Comparison of ENCODE assay signal across 28 mouse cellular contexts in genomic region chr13:25609641-25610040, GRCm38 (mm10).
DNase-seq lines count a peak whose midpoint lies in the region; ATAC-seq lines count a peak whose summit lies in the region.
"Had no signal": no experiment of that assay in that cellular context is flagged by ENCODE, and none has a peak within 500 bp of the region (broad histone marks: within the 10 kb centered on the region; RNA-seq: fewer than 3 reads in every experiment).

No protein-coding gene starts in this region.

- H3K27me3 ChIP-seq in kidney, embryonic 15.5 days: no peaks in the 10 kb centered on the region
- no peaks in the 10 kb centered on the region for H3K27me3 ChIP-seq in embryonic facial prominence, embryonic 15.5 days
- no peaks in the 10 kb centered on the region for H3K27me3 ChIP-seq in limb, embryonic 15.5 days
- H3K27me3 ChIP-seq: forebrain, embryonic 15.5 days; heart, embryonic 12.5 days; limb, embryonic 13.5 days; liver, embryonic 13.5 days; midbrain, embryonic 15.5 days had no signal

- no peak overlapping the region for H3K4me2 ChIP-seq in kidney, embryonic 15.5 days
- H3K4me2 ChIP-seq in embryonic facial prominence, embryonic 15.5 days (replicated peaks): no peak overlapping the region
- H3K4me2 ChIP-seq in limb, embryonic 15.5 days: no peak overlapping the region
- H3K4me2 ChIP-seq: forebrain, embryonic 15.5 days; heart, embryonic 12.5 days; hindbrain, embryonic 14.5 days; limb, embryonic 13.5 days; liver, embryonic 13.5 days; midbrain, embryonic 15.5 days had no signal

- H3K36me3 ChIP-seq in kidney, embryonic 15.5 days: no peaks in the 10 kb centered on the region
- no peaks in the 10 kb centered on the region for H3K36me3 ChIP-seq in embryonic facial prominence, embryonic 15.5 days
- H3K36me3 ChIP-seq in limb, embryonic 15.5 days: no peaks in the 10 kb centered on the region
- H3K36me3 ChIP-seq: forebrain, embryonic 10.5 days; forebrain, embryonic 15.5 days; heart, embryonic 12.5 days; limb, embryonic 13.5 days; liver, embryonic 13.5 days; midbrain, embryonic 15.5 days had no signal

- no peak overlapping the region for H3K4me3 ChIP-seq in kidney, embryonic 15.5 days (replicated peaks)
- H3K4me3 ChIP-seq in embryonic facial prominence, embryonic 15.5 days (replicated peaks): no peak overlapping the region
- no peak overlapping the region for H3K4me3 ChIP-seq in limb, embryonic 15.5 days
- H3K4me3 ChIP-seq: forebrain, embryonic 10.5 days; forebrain, embryonic 15.5 days; gastrocnemius, adult 2 months; heart, embryonic 12.5 days; limb, embryonic 13.5 days; liver, embryonic 13.5 days; midbrain, embryonic 15.5 days had no signal

- ATAC-seq in kidney, embryonic 15.5 days (replicated peaks; ENCODE audit: low FRiP score): no peak
- 0 out of 2 replicates have a peak, but pooled peaks have one; percentile 39 for ATAC-seq in embryonic facial prominence, embryonic 15.5 days (ENCODE audit: insufficient number of reproducible peaks, low FRiP score, low TSS enrichment, low read depth)
- no peak for ATAC-seq in limb, embryonic 15.5 days (ENCODE audit: insufficient number of reproducible peaks, low FRiP score, low TSS enrichment, low read depth)
- ATAC-seq: CD4-positive, CD25-positive, alpha-beta regulatory T cell, adult 4 months; forebrain, embryonic 15.5 days; intestine, postnatal 0 days; lung, postnatal 0 days; midbrain, embryonic 15.5 days had no signal

- 38% methylated on average over 4 of the region's 4 CpGs for WGBS in kidney, embryonic 15.5 days
- 43% methylated on average over 4 of the region's 4 CpGs for WGBS in embryonic facial prominence, embryonic 15.5 days
- 45% methylated on average over 4 of the region's 4 CpGs for WGBS in limb, embryonic 15.5 days

- DNase-seq in kidney, postnatal 10 days: no peak
- peak; percentile 62 for DNase-seq in NIH3T3 (ENCODE audit: low read depth)
- no peak for DNase-seq in cerebellum, adult 9-11 months
- no peak for DNase-seq in ovary, postnatal 14 days (ENCODE audit: low spot score)
- DNase-seq: adrenal gland, postnatal 10 days; cerebellum, adult 8-10 months; cerebellum, postnatal 36 days; gastrocnemius, adult 2 months; gastrocnemius, postnatal 36 days; heart, adult 18-20 months; kidney, postnatal 14 days; layer of hippocampus, adult 9-11 months; liver, embryonic 13.5 days; lung, adult 18-20 months; right cerebral cortex, postnatal 4 days; thymus, postnatal 4 days had no signal

- no peak overlapping the region for H3K9ac ChIP-seq in kidney, embryonic 15.5 days
- H3K9ac ChIP-seq in embryonic facial prominence, embryonic 15.5 days: no peak overlapping the region
- H3K9ac ChIP-seq in limb, embryonic 15.5 days: no peak overlapping the region
- H3K9ac ChIP-seq: forebrain, embryonic 15.5 days; heart, embryonic 12.5 days; hindbrain, embryonic 14.5 days; limb, embryonic 13.5 days; liver, embryonic 13.5 days; midbrain, embryonic 15.5 days had no signal

- peak overlapping the region; percentile 54; the same call in 1 of the 2 replicates for H3K27ac ChIP-seq in kidney, embryonic 15.5 days
- no peak overlapping the region for H3K27ac ChIP-seq in embryonic facial prominence, embryonic 15.5 days (replicated peaks)
- 0 out of 2 replicates have a peak overlapping the region, but pooled peaks have one; percentile 27 for H3K27ac ChIP-seq in limb, embryonic 15.5 days
- H3K27ac ChIP-seq: forebrain, embryonic 10.5 days; forebrain, embryonic 15.5 days; gastrocnemius, adult 2 months; hindbrain, embryonic 14.5 days; limb, embryonic 13.5 days; liver, embryonic 13.5 days; midbrain, embryonic 15.5 days had no signal

- H3K4me1 ChIP-seq in kidney, embryonic 15.5 days: no peaks in the 10 kb centered on the region
- H3K4me1 ChIP-seq in embryonic facial prominence, embryonic 15.5 days: no peaks in the 10 kb centered on the region
- no peaks in the 10 kb centered on the region for H3K4me1 ChIP-seq in limb, embryonic 15.5 days
- H3K4me1 ChIP-seq: forebrain, embryonic 10.5 days; forebrain, embryonic 15.5 days; liver, embryonic 13.5 days; midbrain, embryonic 15.5 days had no signal

- H3K9me3 ChIP-seq in kidney, embryonic 15.5 days (replicated peaks): no peaks in the 10 kb centered on the region
- H3K9me3 ChIP-seq in embryonic facial prominence, embryonic 15.5 days (replicated peaks): no peaks in the 10 kb centered on the region
- no peaks in the 10 kb centered on the region for H3K9me3 ChIP-seq in limb, embryonic 15.5 days
- H3K9me3 ChIP-seq: forebrain, embryonic 10.5 days; forebrain, embryonic 15.5 days; heart, embryonic 12.5 days; limb, embryonic 13.5 days; liver, embryonic 13.5 days; midbrain, embryonic 15.5 days had no signal
